Mouse (Mus musculus): Measurements from ENCODE around the gene Smarcd1.
"Not testable (repeated sequence)": the region's sequence is repeated elsewhere in the genome, so short reads cannot be mapped to it uniquely, and the experiment has no call there.

- TF ChIP-seq CTCF (IDR thresholded peaks at IDR 0.05; ENCODE audit: control insufficient read depth, insufficient read depth, insufficient read length); CEBPB (IDR thresholded peaks at IDR 0.05; ENCODE audit: low read depth); USF1 (IDR thresholded peaks at IDR 0.05; ENCODE audit: low read depth): not testable (repeated sequence)
Measured at GRCm38 (mm10) chr15:99701640-99701998, 310 bp upstream of the Smarcd1 start.
